Mouse (Mus musculus): ENCODE data around the gene Mrpl41. TPM values are rescaled to one million over a fixed set of nuclear protein-coding genes. Genes with fewer than 3 reads are reported as not detected.

The Mrpl41 gene
- polyA plus RNA-seq (2012) = 5.1 and 5.8 TPM in 2 replicates

GRCm38 (mm10) chr2:24974906-24975703 lies at the start of gene Mrpl41:
TSS of gene Mrpl41 (minus strand) at chr2:24975098.
- Histone ChIP-seq H3K4me1 (ENCODE audit: control insufficient read depth) (peaks cover 54% of the 10 kb centered on the region), H3K9me3 (ENCODE audit: control insufficient read depth, low read length) (no peaks in the 10 kb centered on the region)
- TF ChIP-seq GATA1 (IDR thresholded peaks at IDR 0.05; ENCODE audit: low read length) (no peak), TAL1 (IDR thresholded peaks at IDR 0.05; ENCODE audit: low read length) (no peak)

DNA sequence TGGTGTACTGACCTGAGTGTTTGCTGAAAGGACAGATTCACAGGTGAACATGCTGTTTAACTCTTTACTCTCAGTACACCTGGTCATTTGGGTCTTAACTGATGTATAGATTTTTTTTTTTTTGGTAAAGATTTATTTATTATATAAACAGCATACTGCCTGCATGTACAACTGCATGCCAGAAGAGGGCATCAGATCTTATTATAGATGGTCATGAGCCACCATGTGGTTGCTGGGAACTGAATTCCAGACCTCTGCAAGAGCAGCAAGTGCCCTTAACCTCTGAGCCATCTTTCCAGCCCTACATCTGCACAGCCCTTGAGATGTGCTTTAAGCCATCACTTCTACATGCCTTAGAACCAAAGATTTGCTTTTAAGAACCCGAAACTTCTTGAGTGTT lies 47.8 kb upstream of the Mrpl41 start:
- H3K4me3 ChIP-seq (replicated peaks) = no peak overlapping the region
- H3K4me1 ChIP-seq (ENCODE audit: control insufficient read depth) = peaks cover 12% of the 10 kb centered on the region
- peaks cover 79% of the 10 kb centered on the region for H3K36me3 ChIP-seq (ENCODE audit: control insufficient read depth)
- no peaks in the 10 kb centered on the region for H3K27me3 ChIP-seq (ENCODE audit: control insufficient read depth)
- TF ChIP-seq GATA1 (IDR thresholded peaks at IDR 0.05; ENCODE audit: low read length) (no peak), TAL1 (IDR thresholded peaks at IDR 0.05; ENCODE audit: low read length) (no peak)
- no peaks in the 10 kb centered on the region for H3K9me3 ChIP-seq (ENCODE audit: control insufficient read depth, low read length)

More at GRCm38 (mm10) chr2:24974906-24975703, at the start of gene Mrpl41:
- Histone ChIP-seq H3K4me3 (replicated peaks) (peak within 1 kb of the TSS; percentile 93), H3K27me3 (ENCODE audit: control insufficient read depth) (no peaks in the 10 kb centered on the region), H3K36me3 (ENCODE audit: control insufficient read depth) (peaks cover 45% of the 10 kb centered on the region)

DNA sequence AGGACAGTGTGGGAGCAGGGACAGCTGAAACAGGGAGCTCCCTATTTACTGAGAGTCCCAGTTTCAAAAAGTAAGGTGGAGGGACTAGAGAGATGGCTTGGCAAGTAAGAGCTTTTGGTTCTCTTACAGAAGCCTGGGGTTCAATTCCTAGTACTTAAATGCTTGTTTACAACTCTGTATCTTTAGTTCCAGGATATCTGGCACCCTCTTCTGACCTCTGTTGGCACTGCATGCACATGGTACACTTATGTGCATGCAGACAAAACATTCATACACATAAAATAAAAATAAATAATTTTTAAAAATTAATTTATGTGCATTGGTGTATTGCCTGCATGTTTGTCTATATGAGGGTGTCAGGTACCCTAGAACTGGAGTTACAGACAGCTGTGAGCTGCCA lies 33.4 kb upstream of the Mrpl41 start:
- H3K4me1 ChIP-seq (ENCODE audit: control insufficient read depth) = peaks cover 13% of the 10 kb centered on the region
- no peak for TF ChIP-seq GATA1 (IDR thresholded peaks at IDR 0.05; ENCODE audit: low read length)
- no peak for TF ChIP-seq TAL1 (IDR thresholded peaks at IDR 0.05; ENCODE audit: low read length)
- H3K27me3 ChIP-seq (ENCODE audit: control insufficient read depth) = no peaks in the 10 kb centered on the region
- no peaks in the 10 kb centered on the region for H3K9me3 ChIP-seq (ENCODE audit: control insufficient read depth, low read length)
- peaks cover 62% of the 10 kb centered on the region for H3K36me3 ChIP-seq (ENCODE audit: control insufficient read depth)
- no peak overlapping the region for H3K4me3 ChIP-seq (replicated peaks)

DNA sequence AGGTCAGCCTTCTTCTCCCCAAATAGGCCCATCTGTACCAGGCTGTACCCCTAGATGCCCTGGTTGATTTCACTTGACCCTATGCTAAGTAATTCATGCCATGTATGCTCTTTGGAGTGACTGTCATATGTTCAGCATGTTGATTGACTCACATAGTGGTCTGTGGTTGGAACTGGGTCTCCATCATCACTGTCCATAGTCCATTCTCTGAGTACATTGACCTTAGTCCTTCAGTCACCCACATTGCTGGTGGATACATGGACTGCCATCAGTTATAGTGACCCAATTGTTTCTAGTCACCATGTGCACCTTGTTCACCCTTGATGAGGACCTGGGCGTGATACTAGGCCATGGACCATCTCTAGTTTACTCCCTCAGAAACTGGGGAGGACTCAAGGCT lies 31.9 kb upstream of the Mrpl41 start:
- Histone ChIP-seq H3K4me1 (ENCODE audit: control insufficient read depth) (peaks cover 13% of the 10 kb centered on the region), H3K4me3 (replicated peaks) (no peak overlapping the region), H3K9me3 (ENCODE audit: control insufficient read depth, low read length) (no peaks in the 10 kb centered on the region), H3K36me3 (ENCODE audit: control insufficient read depth) (peaks cover 67% of the 10 kb centered on the region), H3K27me3 (ENCODE audit: control insufficient read depth) (no peaks in the 10 kb centered on the region)
- TF ChIP-seq TAL1 (IDR thresholded peaks at IDR 0.05; ENCODE audit: low read length) = no peak
- TF ChIP-seq GATA1 (IDR thresholded peaks at IDR 0.05; ENCODE audit: low read length) = no peak

DNA sequence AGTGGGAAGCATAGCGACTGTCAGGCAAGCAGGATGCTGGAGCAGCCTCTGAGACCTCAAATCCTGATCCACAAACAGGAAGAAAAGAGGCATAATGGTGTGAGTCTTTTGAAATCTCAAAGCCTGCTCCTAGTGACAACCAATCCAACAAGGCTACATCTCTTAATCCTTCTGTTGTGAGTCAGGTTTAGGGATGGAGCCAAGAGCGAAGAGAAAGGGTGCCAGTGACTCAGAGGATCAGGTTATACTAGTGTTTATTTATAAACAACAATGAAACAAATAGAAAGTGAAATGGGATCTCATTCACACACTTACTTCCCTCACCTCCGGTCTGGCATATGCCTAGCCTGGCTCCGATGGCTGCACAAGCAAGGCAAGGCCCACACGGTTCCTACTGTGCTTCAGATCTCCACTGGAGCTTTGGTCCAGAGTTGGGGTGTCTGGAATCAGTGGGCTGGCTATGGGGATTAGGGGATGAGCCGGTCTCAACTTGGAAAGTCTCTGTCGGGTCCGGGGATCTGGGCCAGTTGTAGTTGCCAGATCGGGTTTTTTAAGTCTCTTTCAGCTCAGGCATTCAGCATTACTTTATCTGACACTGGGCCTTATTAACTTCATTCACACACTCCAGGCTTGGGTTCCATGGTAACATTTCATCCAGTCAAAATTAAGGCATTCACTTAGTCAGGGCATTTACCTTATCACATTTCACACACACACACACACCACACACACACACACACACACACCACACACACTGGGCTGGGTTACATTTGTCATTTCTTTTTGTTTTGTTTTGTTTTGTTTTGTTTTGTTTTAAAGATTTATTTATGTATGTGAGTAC lies 29.3 kb upstream of the Mrpl41 start:
- TF ChIP-seq TAL1 (IDR thresholded peaks at IDR 0.05; ENCODE audit: low read length) = no peak
- no peak for TF ChIP-seq GATA1 (IDR thresholded peaks at IDR 0.05; ENCODE audit: low read length)
- no peaks in the 10 kb centered on the region for H3K9me3 ChIP-seq (ENCODE audit: control insufficient read depth, low read length)
- H3K4me1 ChIP-seq (ENCODE audit: control insufficient read depth) = peaks cover 13% of the 10 kb centered on the region
- peaks cover 72% of the 10 kb centered on the region for H3K36me3 ChIP-seq (ENCODE audit: control insufficient read depth)
- peak overlapping the region; percentile 20 for H3K4me3 ChIP-seq (replicated peaks)
- no peaks in the 10 kb centered on the region for H3K27me3 ChIP-seq (ENCODE audit: control insufficient read depth)

DNA sequence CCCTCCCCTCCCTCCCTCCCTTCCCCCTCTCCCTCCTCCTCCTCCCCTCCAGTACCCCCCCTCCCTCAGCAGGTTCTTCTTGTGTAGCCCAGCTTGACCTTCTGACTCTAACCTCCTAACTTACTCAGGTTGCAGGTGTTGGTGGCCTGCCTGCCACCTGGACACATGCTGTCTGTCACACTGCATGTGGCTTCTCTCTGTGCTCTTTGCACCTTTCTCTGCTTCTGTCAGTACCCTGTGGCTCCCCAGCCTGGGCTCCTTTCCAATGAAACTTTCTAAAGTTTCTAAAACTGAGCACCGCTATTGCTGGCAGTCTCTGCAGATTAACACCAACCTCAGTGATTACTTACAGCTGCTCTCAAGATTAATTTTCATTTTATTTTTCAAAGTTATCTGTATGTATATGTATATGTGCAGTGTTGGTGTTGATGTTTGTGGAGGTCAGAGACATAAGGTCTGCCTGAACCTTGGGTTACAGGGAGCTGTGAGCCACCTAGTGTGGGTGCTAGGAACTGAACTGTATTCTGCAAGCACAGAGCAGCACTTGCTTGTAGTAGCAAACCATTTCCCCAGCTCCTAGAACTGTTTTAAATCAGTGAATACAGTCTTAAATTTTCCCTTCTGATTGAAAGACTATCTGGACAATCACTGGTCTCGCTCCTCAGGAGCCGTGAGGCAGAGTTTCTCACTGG lies 25.8 kb upstream of the Mrpl41 start:
- H3K9me3 ChIP-seq (ENCODE audit: control insufficient read depth, low read length) = no peaks in the 10 kb centered on the region
- no peak overlapping the region for H3K4me3 ChIP-seq (replicated peaks)
- peaks cover 13% of the 10 kb centered on the region for H3K4me1 ChIP-seq (ENCODE audit: control insufficient read depth)
- no peaks in the 10 kb centered on the region for H3K27me3 ChIP-seq (ENCODE audit: control insufficient read depth)
- peaks cover 83% of the 10 kb centered on the region for H3K36me3 ChIP-seq (ENCODE audit: control insufficient read depth)
- no peak for TF ChIP-seq TAL1 (IDR thresholded peaks at IDR 0.05; ENCODE audit: low read length)
- TF ChIP-seq GATA1 (IDR thresholded peaks at IDR 0.05; ENCODE audit: low read length) = no peak

DNA sequence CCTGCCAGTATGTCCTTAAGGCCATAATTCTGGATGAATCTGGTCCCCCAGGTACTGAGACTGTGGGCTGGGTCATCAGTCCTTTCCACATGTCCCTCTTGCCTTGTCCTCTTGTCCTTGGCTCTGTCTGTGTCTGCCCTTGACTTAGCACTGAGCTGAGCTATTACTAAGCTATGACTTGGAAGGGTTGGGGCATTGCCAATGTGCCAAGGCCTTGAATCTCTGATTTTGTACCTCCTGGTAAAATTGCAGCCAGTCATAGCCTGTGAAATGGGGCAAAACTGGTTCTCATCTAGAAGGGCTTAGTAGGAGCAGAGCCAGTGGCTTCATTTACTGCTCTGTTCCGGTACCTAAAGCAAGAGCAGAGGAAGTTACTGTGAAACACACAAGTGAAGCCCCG lies 21.6 kb upstream of the Mrpl41 start:
- no peaks in the 10 kb centered on the region for H3K4me1 ChIP-seq (ENCODE audit: control insufficient read depth)
- H3K36me3 ChIP-seq (ENCODE audit: control insufficient read depth) = peaks cover 87% of the 10 kb centered on the region
- no peak overlapping the region for H3K4me3 ChIP-seq (replicated peaks)
- no peak for TF ChIP-seq TAL1 (IDR thresholded peaks at IDR 0.05; ENCODE audit: low read length)
- TF ChIP-seq GATA1 (IDR thresholded peaks at IDR 0.05; ENCODE audit: low read length) = no peak
- H3K9me3 ChIP-seq (ENCODE audit: control insufficient read depth, low read length) = no peaks in the 10 kb centered on the region
- no peaks in the 10 kb centered on the region for H3K27me3 ChIP-seq (ENCODE audit: control insufficient read depth)

DNA sequence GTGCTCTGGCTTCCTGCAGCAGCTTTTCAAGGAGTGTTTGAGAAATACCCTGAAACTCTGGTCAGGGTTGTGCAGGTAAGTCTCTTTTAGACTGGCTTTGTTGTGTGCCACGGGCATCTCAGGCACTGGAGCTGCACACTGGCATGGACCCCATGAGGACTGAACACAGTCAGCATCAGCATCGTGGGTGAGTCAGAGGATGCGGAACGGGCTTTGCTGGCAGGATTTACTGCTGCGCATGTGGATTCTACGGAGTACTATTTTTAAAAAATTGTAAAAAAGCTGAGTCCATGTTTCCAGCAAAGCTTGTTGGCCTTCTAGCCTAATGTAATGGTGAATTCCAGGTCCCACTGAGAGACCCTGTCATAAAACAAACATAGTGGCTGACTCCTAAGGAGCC lies 20.4 kb upstream of the Mrpl41 start:
- H3K36me3 ChIP-seq (ENCODE audit: control insufficient read depth) = peaks cover 87% of the 10 kb centered on the region
- no peak for TF ChIP-seq GATA1 (IDR thresholded peaks at IDR 0.05; ENCODE audit: low read length)
- TF ChIP-seq TAL1 (IDR thresholded peaks at IDR 0.05; ENCODE audit: low read length) = no peak
- no peaks in the 10 kb centered on the region for H3K27me3 ChIP-seq (ENCODE audit: control insufficient read depth)
- H3K4me1 ChIP-seq (ENCODE audit: control insufficient read depth) = no peaks in the 10 kb centered on the region
- no peak overlapping the region for H3K4me3 ChIP-seq (replicated peaks)
- H3K9me3 ChIP-seq (ENCODE audit: control insufficient read depth, low read length) = no peaks in the 10 kb centered on the region

- no peaks in the 10 kb centered on the region for H3K27me3 ChIP-seq (ENCODE audit: control insufficient read depth)
- H3K4me1 ChIP-seq (ENCODE audit: control insufficient read depth) = peaks cover 4% of the 10 kb centered on the region
- no peaks in the 10 kb centered on the region for H3K9me3 ChIP-seq (ENCODE audit: control insufficient read depth, low read length)
- H3K4me3 ChIP-seq (replicated peaks) = no peak overlapping the region
- peaks cover 85% of the 10 kb centered on the region for H3K36me3 ChIP-seq (ENCODE audit: control insufficient read depth)
- TF ChIP-seq GATA1 (IDR thresholded peaks at IDR 0.05; ENCODE audit: low read length) (no peak), TAL1 (IDR thresholded peaks at IDR 0.05; ENCODE audit: low read length) (no peak)
These were observed 12.9 kb upstream of the Mrpl41 start for GRCm38 (mm10) chr2:24987762-24988161.

All from erythroblast, embryonic 14.5 days (primary cell).